Mouse (Mus musculus): ENCODE data around the gene Myo9b. TPM values are rescaled to one million over a fixed set of nuclear protein-coding genes. Genes with fewer than 3 reads are reported as not detected.
"Not testable (repeated sequence)": the region's sequence is repeated elsewhere in the genome, so short reads cannot be mapped to it uniquely, and the experiment has no call there.

Gene Myo9b
- total RNA-seq (2021), result 10 to 100 TPM; 20.5 to 22.3 TPM
- long read RNA-seq, experiment 1, partial matches to known transcripts, result 5 of 12 reads
- long read RNA-seq, experiment 1, other reads (novel, unspliced or antisense), result 7 of 12 reads
- long read RNA-seq, experiment 2, partial matches to known transcripts, result 1 of 6 reads
- long read RNA-seq, experiment 2, other reads (novel, unspliced or antisense), result 5 of 6 reads

- DNase-seq, result peak; percentile 97 to 98
Measured at GRCm38 (mm10) chr8:71272286-71273150, at the start of gene Myo9b, which contains the start of gene Haus8. Gene Myo9b (plus strand): TSS chr8:71272714. Gene Haus8 (minus strand): TSS chr8:71272934.

- peak in 1 of 2 experiments; percentile 17 for DNase-seq
Measured at GRCm38 (mm10) chr8:71224560-71224959, 48.0 kb upstream of the Myo9b start.

GRCm38 (mm10) chr8:71242757-71243156, 29.8 kb upstream of the Myo9b start:
- DNase-seq, result no peak

- no peak for DNase-seq
Measured at GRCm38 (mm10) chr8:71248203-71248602, 24.3 kb upstream of the Myo9b start.

- no peak for DNase-seq
Measured at GRCm38 (mm10) chr8:71256545-71257232, 15.8 kb upstream of the Myo9b start.

- no peak for DNase-seq
Measured at GRCm38 (mm10) chr8:71261234-71261633, 11.3 kb upstream of the Myo9b start.

GRCm38 (mm10) chr8:71267690-71268089, 4.8 kb upstream of the Myo9b start:
- DNase-seq, result no peak

GRCm38 (mm10) chr8:71268286-71268685, 4.2 kb upstream of the Myo9b start:
- not testable (repeated sequence) for DNase-seq

- DNase-seq, result no peak
Measured at GRCm38 (mm10) chr8:71271630-71272029, 884 bp upstream of the Myo9b start.

- DNase-seq, result peak; percentile 68 to 78
Measured at GRCm38 (mm10) chr8:71273151-71273510, 617 bp downstream of the Myo9b start.

- DNase-seq, result no peak
Measured at GRCm38 (mm10) chr8:71274478-71274877, 2.0 kb downstream of the Myo9b start.

- no peak for DNase-seq
Measured at GRCm38 (mm10) chr8:71276166-71276565, 3.7 kb downstream of the Myo9b start.

- not testable (repeated sequence) for DNase-seq
Measured at GRCm38 (mm10) chr8:71279409-71279808, 6.9 kb downstream of the Myo9b start.

GRCm38 (mm10) chr8:71281731-71282130, 9.2 kb downstream of the Myo9b start:
- DNase-seq, result not testable (repeated sequence)

- peak in 1 of 2 experiments; percentile 56 for DNase-seq
Measured at GRCm38 (mm10) chr8:71282621-71283020, 10.1 kb downstream of the Myo9b start.

GRCm38 (mm10) chr8:71286223-71286622, 13.7 kb downstream of the Myo9b start:
- DNase-seq, result peak in 1 of 2 experiments; percentile 58

GRCm38 (mm10) chr8:71288441-71288949, 16.0 kb downstream of the Myo9b start:
- no peak for DNase-seq

- DNase-seq, result peak; percentile 62 to 69
Measured at GRCm38 (mm10) chr8:71289098-71289497, 16.6 kb downstream of the Myo9b start.

- DNase-seq, result no peak
Measured at GRCm38 (mm10) chr8:71290211-71290610, 17.7 kb downstream of the Myo9b start.

GRCm38 (mm10) chr8:71290911-71291310, 18.4 kb downstream of the Myo9b start:
- no peak for DNase-seq

GRCm38 (mm10) chr8:71291351-71291750, 18.8 kb downstream of the Myo9b start:
- no peak for DNase-seq

GRCm38 (mm10) chr8:71293930-71294329, 21.4 kb downstream of the Myo9b start:
- not testable (repeated sequence) for DNase-seq

Data from heart, adult 18-20 months (tissue).